Mouse (Mus musculus): Measurements from ENCODE around the gene Ccl17. TPM values are rescaled to one million over a fixed set of nuclear protein-coding genes. Genes with fewer than 3 reads are reported as not detected.
A peak's percentile ranks its signal among the peaks of the same experiment; 100 is the strongest.

Gene Ccl17
- total RNA-seq, 4 experiments from 2014 or later: 0.55 to 4.4 (median 1.7) TPM

DNA sequence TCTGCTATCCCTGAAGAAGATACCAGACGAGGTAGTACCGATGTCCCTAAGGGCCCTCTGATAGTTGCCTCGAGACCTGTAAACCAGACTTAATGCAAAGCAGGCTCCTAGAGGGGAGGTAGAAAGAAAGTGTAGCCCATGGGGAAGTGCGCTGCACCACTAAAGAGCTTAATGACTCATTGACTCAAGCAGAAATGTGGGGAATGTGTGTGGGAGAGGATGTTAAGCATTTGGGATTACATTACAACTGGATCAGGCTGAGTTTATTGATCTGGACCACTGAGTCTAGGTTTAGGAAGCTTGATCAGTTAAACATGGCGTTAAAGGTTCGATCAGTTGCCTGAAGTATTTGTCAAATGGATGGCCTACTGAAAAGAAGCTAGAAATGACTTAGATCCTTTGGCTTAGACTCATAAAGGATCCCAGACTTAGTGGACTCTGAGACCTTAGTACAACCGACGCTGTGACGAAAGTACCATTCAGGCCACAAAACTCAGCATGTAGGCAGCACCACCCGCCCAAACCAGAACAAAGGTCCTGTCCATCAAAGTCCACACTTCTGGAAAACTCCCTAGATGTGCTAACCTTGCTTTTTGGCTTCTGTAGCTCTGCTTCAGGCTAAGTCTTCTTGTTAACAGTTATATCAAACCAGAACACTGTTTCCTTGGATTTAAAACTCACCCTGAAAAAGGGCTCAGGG, 20.8 kb upstream of the Ccl17 start:
- no peak for DNase-seq

DNA sequence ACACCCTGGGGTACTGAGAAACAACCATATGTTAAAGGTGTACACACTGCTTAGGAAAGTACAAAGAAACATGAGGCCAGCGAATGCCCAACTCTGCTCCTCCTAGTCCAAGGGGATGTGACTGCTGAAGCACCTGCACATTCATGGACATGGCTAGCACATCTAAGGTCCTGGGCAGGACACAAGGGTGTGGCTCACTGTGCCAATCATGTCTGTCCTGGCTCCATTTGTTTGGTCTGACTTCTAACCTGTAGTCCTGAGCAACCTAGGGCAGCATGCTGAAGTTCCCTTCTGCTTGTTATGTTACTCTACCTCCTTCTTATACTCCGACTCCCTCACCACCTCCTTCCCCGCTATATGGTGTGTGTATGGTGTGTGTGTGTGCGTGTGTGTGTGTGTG, 15.9 kb upstream of the Ccl17 start:
- DNase-seq: no peak

DNA sequence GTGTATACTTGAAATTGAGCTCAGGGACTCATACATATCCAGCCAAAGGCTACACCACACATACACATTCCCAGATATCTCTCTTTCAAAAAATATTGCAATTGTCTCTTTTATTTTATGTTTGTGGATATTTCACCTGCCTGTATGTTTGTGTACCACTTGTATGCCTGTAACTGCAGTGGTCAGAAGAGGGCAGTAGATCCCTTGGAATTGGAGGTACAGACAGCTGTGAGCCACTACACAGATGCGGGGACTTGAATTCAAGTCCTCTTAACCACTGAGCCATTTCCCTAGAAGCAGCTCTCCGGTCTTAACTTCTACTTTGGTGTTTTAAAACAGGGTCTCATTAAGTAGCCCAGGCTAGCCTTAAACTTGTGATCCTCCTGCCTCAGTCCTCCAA, 15.5 kb upstream of the Ccl17 start:
- no peak for DNase-seq

DNA sequence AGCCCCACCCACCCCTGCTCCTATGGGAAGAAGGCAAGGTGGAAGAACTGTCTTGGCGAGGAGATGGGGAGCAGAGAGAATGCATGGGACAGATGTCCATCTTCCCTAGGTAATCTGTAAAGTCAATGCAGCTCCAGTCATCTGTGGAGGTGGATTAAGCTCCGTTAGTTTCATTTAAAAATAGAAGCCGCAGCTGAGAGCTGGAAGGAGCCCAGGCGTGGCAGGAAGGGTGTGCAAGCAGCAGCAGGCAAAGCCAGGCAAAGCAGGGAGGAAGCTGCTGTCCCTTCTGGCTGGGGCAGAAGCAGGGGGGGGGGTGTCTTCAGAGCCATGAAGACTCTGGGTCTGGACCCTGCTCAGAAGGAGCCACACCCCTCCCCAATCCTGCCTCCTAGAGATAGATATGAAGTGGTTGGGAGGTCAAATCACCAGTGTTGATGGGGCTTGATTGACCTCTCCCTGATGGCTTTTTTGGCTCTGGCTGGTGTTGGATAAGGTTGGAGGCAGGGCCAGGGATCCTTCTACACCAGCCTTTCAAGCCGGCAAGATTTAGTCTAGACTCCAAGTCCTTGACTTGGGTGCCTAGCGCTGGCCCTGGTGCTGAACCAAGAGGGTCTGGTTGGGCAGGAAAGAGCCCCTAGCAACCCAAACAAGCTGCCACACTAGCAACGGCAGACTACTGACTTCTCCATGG, 9.8 kb upstream of the Ccl17 start:
- no peak for DNase-seq

DNA sequence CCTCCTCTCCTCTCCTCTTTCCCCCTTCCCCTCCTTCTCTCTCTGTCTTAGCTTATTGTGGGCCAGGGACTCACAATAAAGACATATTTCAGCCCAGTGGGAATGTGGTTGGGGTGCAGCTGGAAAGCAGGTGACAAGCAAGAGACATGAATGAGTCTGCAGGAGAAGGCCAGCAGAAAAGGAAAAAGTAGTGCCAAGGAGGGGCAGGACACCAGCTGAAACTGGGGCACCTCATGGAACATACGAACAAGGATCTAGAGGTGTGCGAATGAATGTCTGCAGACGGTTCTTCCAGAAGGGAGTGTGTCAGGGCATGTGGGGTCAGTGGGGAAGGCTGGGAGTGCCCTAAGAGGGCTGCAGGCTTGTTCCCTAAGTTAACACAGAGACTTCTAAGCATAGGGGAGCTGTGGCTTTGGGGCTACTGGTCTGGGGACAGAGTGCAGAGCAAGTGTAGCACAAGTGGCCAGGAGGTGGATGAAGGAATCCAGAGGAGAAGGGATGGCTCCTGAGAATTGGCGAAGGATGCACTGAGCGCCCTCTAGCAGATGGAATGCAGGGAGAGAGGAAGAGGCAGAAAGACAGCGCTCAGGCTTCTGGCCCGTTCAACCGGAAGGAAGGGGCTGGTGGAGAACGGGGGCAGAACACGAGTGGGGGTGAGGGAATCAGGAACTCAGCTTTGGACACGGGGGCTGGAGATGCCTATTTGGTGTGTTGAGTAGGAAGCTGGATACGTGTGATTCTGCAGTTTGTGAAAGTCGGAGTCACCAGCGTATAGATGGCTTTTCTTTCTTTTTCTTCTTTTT, 8.8 kb upstream of the Ccl17 start:
- no peak for DNase-seq

DNA sequence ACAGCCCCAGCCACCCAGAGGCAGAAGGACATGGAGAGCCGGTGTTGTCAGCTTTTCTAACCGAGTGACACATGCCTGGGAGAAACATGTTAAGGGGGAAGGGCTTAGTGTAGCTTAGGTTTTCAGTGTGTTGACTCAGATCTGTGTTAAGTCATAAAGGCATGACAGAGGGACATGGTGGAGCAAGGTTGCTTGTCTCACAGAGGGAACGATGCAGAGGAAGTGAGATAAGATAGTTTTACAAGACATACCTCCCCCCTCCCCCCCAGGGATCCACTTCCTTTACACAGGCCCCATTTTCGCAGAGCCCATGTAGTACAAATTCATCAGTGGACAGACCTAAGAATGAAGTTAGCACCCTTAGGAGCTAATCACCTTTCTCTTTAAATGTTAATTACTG, 7.9 kb upstream of the Ccl17 start:
- no peak for DNase-seq

DNA sequence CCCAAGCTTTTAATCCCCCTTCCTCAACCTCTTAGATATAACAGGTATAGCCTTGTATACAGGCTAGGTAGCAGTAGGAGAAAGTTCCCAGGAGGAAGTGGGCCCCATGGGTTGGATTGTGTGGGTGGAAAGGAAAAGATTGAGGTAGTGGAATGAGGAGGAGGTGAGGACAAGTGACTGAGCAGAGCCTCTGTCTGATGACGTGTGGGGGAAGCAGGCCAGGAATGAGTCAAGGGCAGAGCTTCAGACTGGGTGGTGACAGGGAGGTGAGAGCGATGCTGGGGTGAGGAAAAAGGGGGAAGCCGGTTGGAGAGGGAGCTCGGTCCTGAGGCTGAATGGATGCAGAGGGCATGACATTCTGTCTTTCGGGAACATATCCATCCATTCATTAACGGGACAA, 6.7 kb upstream of the Ccl17 start:
- no peak for DNase-seq

DNA sequence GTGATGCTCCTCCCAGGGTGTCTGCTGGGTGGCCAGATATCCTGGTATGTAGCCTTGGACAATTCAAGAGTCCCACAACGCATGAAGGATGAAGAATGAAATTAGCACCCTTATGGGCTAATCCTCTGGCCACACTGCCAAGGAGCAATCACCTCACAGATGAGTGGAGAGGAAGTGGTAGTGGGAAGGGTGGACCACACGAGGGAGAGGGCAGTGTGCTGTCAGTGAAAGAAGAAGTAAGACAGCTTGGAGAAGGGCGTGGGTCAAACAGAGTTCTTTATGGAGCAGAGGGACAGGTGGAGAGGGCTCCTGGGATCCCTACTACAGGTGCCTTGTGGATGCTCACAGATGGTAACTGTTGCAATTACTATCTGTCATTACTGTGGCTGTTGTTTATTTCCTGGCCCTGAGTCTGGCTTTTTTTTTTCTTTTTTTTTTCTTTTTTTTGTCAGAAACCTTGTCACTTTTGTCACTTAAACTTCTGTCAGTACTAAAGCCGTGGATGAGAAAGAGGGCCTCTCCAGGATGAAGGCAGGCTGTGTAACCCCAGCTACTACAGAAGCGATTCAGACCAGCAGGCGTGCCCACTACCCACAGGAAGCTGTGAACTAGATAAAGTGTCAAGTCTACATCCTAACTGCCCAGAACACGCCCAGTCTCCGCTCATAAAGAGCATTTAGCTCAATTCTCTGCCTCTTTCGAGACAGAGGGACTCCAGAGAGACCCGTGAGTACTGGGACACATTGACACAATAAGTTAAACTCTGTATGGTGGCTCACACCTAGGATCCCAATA, 5.5 kb upstream of the Ccl17 start:
- no peak for DNase-seq

DNA sequence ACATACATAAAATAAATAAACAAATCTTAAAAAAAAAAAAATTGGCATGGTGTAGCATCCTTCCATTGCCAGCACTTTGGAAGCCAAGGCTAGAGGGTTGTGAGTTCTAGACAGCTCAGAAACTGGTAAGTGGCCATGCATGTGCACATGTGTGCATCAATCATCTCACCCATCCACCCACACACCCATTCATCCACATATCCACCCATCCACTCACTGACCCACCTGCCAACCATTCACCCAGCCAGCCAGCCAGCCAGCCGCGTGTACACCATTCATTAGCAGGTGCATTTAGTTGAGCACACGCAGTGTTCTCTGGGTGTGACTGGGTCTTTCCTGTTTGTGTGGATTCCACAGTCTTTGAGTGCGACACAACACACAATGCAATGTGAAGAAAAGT, 4.4 kb upstream of the Ccl17 start:
- no peak for DNase-seq

DNA sequence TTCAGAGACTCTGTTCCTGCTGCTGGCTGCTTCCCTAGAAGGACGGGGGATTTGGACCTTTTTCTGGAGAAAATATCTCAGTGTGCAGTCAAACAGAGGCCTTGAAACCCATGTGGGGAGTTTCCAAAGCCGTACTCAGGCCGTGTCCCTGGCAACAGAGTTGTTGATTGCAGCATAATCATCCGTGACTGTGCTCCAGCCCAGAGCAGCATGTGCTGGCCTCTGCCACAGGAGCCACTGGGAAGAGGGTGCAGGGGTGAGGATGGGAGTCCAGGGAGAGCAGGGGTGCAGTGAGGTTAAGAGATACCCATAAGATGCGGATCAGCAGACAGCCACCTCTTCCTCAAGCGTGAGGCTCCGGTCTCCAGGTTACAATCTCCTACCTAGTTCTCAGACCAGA, 2.7 kb upstream of the Ccl17 start:
- DNase-seq: peak; percentile 78

DNA sequence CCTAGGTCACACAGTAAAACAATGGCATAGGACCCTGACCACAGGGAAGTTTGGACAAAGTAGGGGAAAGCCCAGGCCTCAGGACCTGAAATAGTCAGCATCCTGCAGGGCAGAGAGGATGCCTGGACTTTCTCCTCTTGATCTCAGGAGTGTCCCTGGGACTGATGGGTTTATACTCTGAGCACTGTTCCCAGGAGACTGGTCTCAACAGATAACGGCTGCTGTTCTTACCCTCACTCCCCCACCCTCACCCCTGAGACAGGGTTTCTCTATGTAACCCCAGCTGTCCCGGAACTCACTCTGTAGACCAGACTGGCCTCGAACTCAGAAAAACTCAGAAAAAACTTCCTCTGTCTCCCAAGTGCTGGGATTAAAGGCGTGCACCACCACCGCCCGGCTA, 1.9 kb upstream of the Ccl17 start:
- no peak for DNase-seq

DNA sequence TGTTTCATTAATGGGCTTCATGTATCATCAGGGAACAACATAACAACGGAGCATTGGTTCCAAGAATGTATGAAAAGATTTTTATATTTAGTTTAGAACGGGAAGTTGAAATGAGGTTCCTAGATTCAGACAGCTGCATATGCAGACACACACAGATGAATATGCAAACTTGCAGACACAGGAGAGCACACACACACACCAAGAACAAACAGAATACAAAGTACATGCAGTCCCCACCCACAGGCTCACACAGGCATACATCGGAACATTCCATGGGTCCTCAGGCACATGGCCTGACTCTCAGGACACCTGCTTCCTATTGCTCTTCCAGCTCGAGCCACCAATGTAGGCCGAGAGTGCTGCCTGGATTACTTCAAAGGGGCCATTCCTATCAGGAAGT, 602 bp downstream of the Ccl17 start:
- DNase-seq: no peak

DNA sequence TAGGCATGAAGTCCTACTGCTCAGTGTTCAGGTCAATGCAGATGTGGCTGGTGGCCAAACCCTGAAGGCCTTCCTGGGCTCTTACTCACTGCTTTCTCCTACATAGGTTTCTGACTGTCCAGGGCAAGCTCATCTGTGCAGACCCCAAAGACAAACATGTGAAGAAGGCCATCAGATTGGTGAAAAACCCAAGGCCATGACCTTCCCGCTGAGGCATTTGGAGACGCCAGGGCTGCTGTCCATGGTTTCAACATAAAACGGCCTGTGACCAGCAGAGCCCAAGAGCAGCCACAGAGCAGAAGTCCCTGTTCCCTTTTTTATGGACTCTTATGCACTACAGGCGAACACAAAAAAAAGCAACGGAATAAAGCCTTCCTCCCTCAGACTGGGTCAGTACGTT, 1.4 kb downstream of the Ccl17 start:
- DNase-seq: peak; percentile 59

DNA sequence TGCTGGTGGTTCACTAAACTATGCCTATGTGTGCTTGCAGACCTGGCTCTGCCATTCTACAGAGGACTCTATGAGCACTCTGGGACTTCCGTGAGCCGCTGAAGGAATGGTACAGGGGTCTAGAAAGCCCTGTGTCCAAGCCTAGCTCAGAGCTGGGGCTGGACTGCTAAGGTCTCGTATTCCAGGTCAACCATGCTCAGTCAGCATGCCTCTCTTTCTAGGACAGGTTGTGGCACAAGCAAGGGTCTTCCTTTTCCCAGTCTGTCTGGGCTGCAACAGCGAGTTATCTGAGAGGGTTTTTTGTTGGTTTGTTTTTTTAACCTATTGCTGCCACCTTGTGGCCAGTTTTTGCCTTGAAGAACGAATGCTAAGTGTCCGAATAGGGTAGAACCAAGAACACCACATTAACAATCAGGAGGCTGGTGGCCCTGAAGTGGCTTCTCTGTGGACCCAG, 2.4 kb downstream of the Ccl17 start:
- peak; percentile 67 for DNase-seq

DNA sequence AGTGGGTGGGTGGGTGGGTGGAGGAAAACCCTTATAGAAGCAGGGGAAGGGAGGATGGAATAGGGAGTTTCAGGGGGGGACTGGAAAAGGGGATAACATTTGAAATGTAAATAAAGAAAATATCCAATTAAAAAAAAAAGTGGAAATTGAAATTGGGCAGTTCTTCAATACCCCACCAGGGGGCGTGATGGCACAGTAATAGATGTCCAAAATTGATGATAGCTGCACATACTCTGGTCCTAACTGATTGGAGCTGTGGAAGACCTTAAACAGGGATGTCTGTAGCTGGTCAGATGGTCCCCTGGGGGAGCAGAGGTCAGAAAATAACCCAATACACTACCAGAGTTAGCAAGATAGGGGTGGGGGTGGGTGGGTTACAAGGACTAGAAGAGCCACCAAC, 4.3 kb downstream of the Ccl17 start:
- no peak for DNase-seq

DNA sequence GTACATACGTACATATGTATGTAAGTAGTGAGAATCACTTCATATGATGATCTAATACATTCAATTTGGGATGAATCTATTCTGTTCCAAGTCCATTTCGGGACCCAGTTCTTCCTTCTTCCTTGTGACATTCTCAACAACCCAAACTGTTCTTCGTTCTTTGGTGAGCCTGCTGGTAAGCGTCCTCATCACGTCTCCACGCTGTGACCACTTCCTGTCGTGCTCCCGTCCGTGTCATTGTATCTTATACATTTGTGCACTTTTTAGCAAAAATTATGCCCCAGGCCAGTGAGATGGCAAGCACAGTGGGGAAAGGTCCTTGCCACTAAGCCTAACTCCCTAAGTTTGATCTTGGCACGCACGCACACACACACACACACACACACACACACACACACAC, 7.7 kb downstream of the Ccl17 start:
- DNase-seq: no peak

DNA sequence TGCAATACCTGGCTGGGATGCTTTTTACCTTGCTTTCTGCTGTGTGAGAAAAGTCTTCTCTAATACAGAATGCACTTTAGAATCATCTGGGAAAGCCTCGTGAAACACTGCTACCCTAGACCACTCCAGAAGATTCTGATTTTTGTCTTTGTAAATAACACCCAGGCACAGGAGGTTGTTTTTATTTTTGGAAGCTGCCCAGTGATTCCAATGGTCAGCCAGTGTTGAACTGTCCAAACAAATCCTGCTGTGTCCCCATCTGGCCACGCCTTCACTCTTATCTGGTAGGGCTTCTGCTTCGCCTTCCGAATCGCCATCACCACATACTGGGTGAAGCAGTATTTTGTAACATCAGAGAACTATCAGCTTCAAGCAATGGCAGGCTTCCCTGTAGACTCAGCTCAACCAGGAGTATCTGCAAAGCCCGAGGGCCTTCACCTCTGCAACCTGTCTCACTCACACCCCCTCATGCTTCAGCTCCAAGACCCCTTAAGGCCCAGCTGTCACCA, 9.5 kb downstream of the Ccl17 start:
- no peak for DNase-seq

DNA sequence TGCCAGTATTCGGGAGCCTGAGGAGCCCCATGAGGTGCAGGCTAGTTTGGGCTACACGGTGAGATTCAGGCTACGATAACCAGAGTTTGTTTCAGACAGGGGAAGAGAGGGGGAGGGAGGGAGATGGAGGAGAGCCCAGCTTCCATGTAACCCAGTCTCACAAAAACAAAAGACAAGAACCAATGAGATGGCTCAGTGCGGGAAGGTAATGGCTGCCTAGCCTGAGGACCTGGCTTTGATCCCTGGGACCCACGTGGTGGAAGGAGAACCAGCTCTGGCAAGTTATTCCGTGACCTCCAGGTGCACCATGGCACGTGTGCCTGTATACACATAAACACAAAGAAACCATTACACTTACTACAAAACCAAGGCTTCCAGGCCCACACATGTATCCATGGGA, 10.3 kb downstream of the Ccl17 start:
- no peak for DNase-seq

DNA sequence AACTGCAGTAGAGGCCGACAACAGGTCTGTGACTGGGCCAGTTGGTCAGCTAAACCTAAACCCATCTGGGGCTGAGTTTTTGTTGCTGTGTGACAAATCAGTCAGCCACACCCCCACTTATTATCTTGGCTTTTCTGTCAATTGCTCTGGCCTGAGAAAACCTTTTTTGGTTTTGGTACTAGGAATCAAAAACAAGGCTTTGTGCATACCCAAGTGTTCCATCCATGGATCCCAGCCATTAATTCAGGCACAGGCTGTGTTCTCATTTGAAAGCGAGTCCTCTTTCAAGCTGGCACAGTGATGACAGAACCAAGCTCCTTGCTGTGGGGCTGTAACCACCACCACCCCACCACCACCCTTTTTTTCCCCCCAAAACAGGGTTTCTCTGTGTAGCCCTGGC, 11.1 kb downstream of the Ccl17 start:
- no peak for DNase-seq

DNA sequence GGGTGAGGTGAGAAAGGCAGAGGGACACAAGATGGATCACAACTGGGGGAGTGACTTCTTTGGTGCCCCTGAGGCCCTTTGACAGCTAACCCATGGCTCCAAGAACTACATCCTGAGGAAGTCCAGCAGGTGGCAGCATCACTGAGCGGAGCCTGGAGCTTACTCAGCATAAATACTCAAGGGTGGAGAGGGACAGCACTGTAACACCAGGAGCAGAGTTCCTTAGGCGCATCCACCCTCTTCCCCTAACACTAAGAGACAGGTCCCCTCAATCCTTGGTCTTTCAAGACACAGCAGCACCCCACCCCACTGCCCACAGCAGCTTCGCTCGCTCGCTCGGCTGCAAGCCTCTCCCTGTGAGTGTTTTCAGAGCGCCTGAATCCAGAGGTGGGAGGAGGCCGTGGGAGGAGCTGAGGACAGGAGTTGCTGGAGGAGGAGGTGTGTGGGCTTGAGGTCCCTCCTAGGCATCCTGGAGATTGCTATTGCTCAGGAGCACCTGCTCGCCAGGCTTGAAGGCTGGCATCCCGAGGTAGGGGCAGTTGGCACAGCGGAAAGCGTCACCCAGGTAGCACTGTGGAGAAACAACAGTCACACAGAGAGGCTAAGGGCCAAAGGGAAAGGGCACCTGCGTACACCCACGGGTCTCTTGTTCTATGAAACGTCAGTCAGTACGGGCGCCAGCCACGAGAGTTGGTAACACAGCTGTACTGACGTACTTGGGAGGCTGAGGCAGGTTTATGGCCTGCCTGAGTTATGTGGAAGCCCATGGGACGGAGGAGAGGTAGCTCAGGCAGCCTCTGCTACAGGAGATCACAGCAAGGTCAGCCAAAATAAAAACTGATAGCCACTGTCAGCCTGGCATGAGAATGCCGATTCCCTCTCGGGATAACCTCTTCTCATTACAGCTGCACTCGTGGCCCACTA, 12.6 kb downstream of the Ccl17 start:
- DNase-seq: no peak

DNA sequence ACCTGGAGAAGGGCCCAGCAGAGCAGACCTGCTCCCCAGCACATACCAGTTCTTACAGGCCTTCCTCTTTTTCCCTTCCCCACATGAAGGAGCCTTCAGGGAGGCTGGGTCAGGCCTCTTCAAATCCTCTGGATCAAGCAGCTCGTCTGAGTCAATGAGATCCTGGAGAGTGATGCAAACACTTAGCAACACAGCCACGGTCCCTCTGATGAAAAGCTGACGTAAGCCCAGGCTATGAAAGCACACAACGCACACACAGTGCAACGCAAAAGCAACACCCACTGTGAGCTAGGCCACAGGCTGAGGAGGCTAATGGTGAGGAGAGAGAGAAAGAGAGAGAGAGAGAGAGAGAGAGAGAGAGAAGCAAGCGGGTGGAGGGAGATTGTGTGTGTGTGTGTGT, 14.9 kb downstream of the Ccl17 start:
- DNase-seq: no peak

Measured in adrenal gland, adult 8-10 months (tissue).